Mouse (Mus musculus) thymus, adult 18-20 months (tissue): Measurements from ENCODE around the gene Ece2.
A peak's percentile ranks its signal among the peaks of the same experiment; 100 is the strongest.

Experiments
- DNase-seq, 2 experiments: peaks; one replicate each; pipeline ENCODE4 v3.0.0; 2022; ENCODE audit warnings: mixed read lengths in 2 of 2

Gene Ece2

DNA sequence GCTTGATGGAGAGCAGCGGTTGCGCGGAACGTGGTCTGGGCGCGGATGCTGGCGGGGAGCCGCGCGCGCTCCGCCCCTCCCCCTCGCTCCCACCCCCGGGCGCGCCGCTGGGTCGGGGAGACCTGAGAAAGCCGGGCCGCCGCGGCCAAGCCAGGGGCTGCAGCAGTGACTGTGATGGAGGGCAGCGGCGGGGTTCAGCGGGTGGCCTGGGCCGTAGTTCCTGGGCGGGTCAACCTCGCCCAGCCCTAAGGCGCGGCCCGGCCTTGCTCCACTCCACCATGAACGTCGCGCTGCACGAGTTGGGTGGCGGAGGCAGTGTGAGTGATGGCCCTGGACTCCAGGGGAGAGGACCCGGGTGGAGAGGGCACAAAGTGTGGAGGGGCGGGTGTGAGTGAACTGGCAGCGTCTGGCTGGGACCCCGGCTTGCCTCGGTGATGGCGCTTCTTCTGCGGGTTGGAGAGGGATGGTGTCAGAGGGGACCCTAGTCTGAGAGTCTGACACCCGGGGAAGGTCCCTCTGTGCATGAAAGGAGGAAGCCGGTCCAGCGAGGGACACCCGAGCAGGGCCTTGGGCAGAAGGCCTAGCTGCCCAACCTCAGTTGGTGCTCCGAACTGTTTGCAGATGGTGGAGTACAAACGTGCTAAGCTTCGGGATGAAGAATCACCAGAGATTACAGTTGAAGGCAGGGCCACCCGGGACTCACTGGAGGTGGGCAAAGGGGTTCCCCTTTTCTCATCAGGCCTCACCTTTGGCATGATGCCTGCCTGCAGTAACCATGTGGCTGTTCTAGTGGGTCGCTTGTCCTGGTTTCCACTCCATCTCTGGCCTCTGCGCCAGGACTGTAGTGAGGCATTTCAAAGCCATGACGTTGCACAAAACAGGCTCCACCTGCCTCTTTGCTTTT, at the start of gene Ece2:
Gene Ece2 (plus strand): TSS at position 98 of the 904 bp plus-strand sequence.
- no peak for DNase-seq

DNA sequence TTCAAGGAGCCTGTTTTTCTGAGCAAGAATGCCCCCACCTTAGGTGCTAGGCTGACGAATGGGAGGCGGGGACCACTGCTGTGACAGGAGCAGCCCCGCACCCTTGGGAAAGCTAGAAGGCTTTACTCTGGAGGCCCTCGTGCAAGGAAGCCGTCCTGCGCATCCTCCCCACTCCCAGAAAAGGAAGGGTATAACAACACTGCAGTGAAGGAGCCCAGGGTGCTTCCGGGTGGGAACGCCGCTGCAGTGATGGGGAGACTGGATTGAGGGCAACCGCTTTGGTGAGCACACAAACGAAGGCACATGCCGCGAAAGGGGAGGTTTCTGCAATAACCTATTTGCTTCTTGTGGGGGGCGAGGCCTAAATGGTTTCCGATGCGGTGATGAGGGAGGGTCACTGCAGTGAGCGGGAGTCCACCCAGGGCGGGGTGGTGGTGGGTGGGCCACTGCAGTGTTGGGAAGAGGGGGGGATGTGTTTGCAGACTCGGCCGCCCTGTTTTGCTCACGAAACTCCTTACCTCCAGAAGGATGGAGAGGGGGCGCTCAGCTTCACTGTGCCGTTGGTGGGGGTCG, 40.2 kb upstream of the Ece2 start, which contains the start of gene Vwa5b2:
Gene Vwa5b2 (plus strand): TSS at position 106 of the 573 bp plus-strand sequence.
- DNase-seq = no peak

DNA sequence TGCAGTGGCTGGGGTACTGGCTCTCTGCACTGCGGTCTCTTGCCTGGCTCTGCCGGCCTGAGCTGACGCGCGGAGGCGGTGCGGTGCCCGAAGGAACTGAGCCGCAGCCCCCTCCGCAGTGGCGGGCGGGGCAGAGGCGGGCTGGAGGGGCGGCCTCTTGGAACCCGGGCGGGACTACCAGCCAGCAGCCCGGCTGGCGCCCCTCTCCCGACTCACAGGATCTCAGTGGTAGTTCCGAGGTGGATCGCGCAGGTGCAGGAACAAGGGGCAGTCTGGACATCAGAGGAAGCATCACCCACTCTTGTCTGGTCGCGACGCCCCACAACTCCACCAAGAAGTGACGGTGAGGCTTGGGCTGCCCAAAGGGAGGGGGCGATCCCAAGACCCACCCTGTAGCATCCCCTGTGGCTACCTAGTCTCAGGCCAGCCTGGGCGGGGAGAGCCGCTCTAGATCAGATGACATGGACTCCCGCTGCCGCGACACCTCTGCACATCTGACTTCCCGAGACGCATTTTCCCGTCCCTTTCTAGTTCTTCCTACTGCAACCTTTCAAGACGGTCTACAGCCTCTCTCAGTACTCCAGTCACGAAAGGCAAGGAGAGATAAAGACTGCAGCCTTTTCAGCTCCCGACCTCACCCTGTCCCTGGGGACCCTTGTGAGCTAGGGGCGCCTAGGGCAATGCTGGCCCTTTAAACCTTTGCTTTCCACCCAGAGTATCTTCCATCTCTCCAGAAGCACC, 39.5 kb upstream of the Ece2 start:
- no peak for DNase-seq

DNA sequence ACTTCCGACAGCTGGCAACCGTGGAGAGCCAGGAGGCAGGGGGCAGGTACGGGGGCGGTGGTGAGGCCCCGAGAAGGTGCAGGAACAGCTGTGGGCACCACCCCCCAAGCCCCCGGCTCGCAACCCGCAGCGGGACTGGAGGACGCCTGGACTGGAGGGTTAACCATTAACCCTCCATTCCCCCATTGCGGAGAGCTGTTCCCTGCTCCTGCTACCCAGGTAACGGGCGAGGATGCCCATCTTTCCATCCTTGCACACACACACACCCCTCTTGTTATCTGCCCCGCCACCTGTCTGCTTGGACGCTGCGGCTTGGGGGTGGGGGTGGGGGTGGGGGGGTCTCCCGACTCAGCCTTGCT, 39.0 kb upstream of the Ece2 start:
- no peak for DNase-seq

DNA sequence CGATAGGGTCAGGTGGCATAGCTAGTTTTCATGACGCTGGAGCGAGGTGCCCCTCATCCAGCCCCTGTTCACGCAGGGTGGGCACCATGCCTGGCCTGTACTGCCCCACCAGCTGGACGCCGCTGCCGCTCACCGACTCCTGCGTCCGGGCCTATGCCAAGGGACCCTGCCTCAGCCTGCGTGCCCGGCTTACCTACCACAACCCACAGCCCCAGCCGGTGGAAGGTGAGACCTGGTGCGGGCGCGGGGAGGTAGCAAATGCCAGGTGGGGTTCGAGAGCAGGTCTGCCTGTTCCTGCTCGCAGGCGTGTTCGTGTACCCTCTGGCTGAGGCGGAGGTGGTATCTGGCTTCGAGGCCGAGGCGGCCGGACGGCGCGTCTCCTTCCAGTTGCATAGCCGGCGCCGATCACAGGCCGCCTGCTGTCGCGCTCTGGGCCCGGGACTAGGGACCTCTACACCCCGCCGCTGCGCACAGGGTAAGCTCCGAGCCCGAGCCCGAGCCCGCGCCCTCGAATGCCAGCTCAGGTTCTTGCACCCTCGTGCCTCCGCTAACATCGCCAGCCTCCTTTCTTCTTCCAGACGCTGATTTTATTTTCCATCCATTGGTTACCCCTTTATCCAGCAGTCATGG, 38.4 kb upstream of the Ece2 start:
- no peak for DNase-seq

DNA sequence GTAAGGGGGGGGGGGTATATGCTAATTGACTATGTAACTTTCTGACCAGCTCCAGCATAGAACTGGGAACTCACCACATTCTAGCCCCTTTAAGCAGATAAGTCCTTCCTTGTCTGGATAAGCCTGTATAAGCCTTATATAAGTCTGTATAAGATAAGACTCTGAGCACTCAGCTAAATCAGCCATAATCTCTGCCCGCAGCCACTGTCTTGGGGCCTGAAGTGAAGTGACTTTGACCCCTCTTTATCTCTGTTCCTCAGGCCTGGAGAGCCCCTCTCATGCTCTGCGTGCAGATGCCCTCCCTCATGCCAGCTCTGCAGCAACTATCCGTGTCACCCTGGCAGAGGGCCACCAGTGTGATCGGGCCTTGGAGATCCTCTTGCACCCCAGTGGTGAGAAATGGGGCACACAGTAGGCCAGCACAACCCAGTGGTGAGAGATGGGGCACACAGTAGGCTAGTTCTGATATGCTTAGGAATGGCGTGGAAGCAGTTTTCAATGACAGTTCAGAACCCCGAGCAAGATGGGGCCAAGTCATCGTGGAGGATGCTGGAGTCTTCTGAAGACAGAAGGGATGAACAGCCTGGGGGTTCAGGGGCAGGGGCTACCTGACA, 34.5 kb upstream of the Ece2 start:
- no peak for DNase-seq

DNA sequence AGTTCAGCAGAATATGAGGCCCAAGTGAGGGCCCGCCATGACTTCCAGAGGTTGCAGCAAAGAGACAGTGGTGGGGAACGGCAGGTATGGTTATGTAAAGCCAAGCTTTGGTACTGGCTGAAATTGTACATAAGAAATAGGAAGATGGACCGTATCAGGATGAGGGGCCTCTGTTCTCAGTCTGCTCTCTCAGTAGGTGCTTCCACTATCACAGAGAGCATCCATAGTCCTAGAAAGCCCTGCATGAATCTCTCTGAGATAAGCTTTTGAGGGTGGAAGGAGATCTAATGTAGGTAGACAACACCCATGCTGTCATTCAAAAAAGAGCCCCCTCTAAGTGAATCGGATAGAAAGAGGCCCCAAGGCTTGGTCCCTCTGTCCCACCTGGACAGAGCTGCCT, 33.9 kb upstream of the Ece2 start:
- DNase-seq = no peak

DNA sequence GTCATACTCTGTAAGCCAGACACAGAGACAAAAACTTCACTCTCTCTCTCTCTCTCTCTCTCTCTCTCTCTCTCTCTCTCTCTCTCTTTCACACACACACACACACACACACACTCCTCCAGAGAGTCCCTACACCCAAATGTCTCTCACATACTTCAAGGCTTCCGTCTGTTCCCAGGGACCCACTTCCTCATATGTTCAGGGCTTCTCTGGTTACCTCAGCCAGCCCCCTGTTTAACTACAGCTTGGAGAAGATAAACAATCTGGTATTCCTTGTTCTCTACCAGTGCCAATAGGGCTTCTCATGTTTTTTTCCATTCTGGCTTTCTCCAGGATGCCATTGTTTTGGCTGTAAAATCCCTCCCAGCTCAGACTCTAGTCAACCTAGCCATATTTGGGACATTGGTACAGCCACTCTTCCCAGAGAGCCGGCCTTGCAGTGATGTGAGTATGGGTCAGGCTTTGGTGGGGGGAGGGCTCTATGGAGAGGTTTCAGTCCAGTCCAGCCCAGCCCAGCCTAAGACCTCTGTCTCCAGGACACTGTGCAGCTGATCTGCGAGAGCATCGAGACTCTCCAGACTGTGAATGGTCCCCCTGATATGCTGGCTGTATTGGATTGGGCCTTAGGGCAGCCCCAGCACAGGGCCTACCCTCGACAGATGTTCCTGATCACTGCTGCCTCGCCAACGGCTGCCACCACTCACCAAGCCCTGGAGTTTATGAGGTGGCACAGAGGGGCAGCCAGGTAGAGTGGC, 32.8 kb upstream of the Ece2 start:
- DNase-seq = no peak

DNA sequence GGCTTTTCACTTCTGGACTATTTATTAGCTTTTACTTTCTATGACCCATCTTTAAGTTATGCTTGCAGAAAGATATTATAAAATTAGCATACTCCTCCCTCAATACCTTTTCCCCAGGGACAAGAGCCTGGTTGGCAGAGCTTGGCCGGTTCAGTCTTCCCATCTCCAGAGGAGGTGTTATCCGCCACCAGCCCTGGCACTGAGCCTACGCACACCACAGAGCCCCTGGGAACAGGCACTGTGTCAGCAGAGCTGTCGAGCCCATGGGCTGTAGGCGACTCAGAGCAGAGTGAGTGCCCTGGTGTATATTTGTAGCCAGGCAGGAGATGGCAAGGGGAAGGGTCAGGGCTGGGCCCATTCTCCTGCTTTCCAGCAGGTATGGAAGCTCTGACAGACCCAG, 29.1 kb upstream of the Ece2 start:
- no peak for DNase-seq

DNA sequence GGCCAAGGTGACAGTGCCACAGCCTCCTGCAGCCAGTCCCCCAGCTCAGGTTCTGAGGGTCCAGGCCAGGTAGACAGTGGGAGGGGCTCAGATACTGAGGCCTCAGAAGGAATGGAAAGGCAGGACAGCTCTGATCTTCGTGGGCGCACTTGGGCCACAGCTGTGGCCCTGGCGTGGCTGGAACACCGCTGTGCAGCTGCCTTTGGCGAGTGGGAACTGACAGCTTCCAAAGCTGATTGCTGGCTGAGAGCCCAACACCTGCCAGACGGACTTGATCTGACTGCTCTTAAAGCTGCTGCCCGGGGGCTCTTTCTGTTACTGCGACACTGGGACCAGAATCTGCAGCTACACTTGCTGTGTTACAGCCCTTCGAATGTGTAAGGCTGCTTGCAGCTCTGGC, 24.9 kb upstream of the Ece2 start:
- DNase-seq = no peak

DNA sequence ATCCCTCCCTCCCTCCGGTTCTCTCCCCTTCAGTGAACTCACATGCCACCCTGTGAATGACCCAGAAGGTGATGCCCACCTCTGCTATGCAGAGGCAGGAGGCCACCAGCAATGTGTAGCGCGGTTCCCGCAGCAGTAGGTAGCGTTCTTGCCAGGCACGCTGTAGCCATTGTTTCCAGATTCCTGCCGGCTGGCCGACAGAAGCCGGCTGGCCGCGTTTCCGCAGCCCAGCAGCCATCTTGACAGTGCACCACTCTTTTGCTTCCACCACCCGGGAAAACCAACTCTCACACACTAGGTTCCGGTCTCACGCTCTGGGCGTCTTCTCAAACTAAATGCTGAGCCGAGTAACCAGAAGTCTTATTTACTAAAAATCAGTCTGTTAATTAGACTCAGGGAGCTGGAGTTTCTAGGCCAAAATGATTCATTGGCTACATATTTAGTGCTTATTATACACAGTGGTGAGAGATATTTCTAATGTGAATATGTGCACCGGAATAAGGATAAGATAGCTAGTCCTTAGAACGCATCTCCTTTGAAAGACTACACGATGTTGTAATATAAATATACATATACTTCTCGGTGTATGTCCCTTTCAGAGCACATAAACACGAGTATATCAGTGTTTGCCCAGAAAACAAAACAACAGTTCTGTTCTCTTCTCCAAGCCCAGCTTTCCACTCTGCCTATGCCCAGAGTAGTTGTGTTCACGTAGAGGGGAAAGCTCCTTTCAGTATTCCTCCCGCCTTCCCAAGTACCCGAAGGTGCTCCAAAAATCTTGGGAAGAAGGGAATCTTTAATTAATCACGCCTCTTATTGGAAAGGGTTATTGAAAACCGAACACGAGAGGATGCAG, 18.9 kb upstream of the Ece2 start:
- DNase-seq = peak; percentile 40 to 57

DNA sequence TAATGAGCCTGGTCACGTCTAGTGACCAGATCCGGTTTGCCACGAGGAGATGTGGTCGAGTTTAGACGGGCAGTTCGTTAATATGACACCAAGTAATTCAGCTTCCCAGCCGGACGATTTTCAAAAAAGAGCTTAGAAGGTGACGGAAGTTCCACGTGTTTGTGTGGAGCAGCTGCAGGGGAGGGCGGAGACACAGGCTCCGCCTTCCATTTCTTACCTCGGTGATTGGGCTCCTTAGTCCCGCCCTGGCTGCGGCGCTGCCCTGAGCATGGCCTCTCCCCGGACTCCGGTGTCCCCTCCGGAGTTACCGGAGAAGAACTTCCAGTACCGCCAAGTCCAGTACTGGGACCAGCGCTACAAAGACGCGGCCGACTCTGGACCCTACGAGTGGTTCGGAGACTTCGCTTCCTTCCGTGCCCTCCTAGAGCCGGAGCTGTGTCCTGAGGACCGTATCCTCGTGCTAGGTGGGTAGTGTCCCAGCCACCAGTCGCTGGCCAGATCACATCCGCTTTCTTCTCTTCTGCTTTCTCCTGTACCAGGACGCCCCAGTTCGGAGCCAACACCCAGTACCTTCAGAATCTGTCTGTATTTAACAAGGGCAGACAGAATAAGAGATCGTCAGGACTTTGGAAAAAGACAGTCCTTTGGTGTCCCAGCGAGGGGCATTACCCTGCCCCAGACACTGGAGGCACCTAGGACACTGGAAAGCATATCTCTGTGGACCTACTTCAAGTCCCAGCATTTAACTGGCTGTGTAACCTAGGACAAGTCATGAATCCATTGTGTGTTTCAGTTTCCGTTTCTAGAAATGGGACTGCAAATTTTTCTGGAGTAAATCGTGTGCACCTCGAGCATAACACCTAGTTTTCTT, 18.0 kb upstream of the Ece2 start, which contains the start of the genes Eef1akmt4, Gm49333 and Alg3:
Gene Eef1akmt4 (plus strand): TSS at position 237 of the 871 bp plus-strand sequence.
Gene Gm49333 (plus strand): TSS at position 254 of the 871 bp plus-strand sequence.
Gene Alg3 (minus strand): TSS at position 379 of the 871 bp plus-strand sequence.
- peak; percentile 77 to 79 for DNase-seq

DNA sequence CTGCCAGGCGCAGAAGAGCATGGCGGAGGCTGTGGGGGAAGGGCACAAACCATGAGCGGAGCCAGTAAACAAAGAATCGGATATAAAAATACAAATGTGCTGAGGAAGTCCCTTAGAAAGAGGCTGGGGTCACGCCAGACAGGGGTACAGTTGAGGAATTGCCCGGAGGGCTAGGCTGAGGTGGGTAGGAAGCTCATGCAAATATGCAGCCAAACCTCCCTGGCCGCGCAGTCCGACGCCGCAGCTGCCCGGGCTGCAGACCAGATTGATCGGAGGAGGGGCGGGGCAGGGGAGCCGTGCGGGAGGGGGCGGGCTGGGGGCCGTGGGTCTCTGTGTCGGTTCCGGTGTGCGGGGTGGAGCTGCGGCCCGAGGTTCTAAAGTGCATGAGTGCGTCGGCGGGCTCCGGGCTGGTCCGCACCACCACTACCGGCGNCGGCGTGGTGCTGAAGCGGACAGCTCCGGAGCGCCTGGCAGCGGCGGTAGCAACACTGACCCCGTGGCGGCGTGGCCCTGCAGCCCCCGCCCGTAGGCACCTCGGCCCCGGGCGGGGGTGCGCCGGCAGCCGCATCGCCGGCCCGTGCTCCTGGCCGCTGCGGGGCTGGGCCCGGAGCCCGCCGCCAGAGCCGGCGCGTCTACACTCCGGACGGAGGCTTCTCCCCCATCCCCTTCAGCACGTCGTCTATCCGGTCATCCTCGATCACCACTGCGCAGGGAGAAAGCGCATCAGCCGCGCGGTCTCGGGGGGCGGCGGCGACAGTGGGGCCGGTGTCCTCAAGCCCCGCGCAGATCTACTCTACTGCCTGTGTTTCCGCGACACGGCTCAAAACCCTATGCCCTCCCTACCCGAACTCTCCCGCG, 9.9 kb upstream of the Ece2 start:
- DNase-seq = no peak

DNA sequence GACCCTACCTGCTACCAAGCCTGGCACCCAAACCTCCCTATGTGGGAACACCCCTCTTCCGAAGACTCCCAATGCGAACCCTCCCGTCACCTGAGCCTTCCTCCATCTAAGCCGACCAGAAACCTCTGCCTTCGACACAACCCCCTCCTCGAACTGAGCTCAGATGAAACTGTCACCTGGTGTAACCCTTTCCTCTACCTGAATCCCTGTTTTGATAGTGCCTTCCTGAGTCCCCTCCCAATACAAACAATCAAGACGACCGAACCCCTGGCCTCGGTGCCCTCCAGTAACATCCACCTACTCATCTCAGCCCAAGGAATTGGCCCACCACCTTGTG, 9.3 kb upstream of the Ece2 start:
- DNase-seq = no peak

DNA sequence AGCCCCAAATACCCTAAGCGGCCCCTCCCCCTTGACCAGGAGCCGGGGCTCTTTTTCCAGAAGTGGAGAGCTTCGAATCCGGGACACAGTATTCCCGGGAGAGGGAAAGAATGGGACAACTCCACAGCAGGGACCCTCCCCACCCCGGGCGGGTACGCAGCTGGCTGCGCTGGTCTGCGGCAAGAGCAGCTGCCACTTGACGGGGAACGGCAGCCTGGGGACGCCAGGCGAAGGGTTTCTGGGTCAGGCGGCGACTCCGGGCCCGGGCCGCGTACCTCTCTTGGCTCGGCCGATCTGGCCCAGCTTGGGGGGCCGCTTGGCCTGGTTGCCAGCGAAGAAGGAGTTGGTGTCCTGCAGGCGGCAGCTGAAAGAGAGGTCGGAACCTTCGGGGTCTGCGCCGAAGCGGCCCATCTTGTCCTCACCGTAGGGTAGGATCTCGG, 8.9 kb upstream of the Ece2 start:
- DNase-seq = peak in 1 of 2 experiments; percentile 25

DNA sequence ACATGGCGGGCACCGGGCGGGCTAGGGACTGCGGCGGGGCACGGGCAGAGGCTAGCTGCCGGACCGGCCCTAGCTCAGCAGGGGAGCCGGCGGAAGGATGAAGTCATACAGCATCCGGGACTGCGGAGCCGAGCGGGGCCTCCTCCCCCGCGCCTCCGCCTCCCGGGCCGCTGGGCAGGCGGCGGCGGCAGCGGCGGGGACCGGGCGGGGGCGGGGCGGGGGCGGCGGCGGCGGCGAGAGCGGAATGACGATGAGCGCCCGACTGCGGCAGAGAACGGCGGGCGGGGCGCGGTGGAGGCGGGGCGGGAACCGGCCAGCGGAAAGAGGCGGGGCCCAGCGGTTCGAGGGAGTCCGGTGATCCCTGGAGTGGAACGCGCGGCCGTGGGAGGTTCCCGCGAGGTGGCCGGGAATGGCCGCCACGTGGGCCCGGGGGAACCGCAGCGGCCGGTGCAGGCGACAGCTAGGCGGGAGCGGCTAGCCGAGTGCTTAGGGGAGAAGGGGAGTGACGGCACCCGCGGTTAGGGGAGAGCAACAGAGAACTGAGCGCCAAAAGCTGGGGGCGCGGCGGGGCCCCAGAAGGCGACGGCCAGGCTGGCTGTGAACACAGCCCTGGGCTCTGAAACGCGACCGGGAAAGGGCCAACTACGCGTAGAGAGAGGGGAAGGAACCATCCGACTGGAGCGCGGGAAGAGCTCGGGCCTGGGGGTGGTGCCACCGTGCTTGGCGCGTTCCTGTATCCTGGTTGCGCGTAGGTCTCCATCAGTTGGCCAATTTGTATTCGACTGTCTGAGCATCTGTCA, 8.2 kb upstream of the Ece2 start, which contains the start of gene Camk2n2:
Gene Camk2n2 (minus strand): TSS at position 97 of the 800 bp plus-strand sequence.
- peak in 1 of 2 experiments; percentile 31 for DNase-seq

DNA sequence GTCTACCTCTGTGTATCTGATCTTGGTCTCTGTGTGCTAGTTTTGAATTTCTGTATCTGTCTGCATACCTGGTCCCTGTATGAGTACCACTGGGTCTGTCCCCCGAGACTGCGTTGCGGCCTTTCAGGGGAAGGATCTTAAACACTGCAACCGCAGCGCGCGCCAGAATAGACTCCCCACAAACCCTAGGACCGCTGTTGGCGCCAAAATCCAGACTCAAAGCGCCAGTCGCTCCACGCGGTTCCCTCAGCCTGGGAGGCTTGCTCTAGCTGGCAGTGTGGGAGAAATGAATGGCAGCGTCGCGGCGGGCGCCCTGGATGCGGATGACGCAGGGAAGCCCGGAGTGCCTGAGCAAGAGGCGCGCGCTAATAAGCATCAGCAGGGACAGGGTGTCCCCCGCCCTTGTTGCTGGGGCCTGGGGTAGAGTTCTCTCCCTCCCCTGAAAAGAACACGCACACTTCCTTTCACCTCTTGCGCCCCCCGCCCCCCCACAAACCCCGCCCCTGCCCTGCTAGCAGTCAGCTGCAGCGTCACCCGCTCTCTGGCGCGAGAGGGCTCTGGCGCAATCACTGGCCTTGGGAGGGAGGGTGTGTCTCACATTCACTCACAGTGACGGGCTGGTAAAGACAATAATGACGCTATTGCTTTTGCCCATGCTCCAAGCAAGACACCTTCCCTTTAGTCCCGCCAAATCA, 7.5 kb upstream of the Ece2 start:
- DNase-seq = peak in 1 of 2 experiments; percentile 18
